Mouse (Mus musculus) macrophage (primary cell): ENCODE results near the gene Pawr. TPM values are rescaled to one million over a fixed set of nuclear protein-coding genes. Genes with fewer than 3 reads are reported as not detected.

Experiments used
- polyA plus RNA-seq: library from polyadenylated mRNA; stranded (reverse); fragments of 250-400 nt; gene quantifications from 3 replicates; pipeline ENCODE4 v1.2.4, GENCODE M21; 2018; ENCODE audit warnings: inconsistent platforms

The Pawr gene
- polyA plus RNA-seq, 1 experiment from 2014 or later = not detected

Other genes starting within 250 kb of the Pawr start
- gene Ppp1r12a, start 169.9 kb upstream of the Pawr start, polyA plus RNA-seq = 62.6 to 123 TPM (median 70.0 TPM) in 3 replicates